Mouse (Mus musculus) bone marrow, adult 2 months (tissue): Measurements from ENCODE around the gene She.

Source experiments
- CTCF ChIP-seq: fragments of 200-500 bp; IDR thresholded peaks from 2 replicates; pipeline ENCODE4 v1.5.1; 2011; ENCODE audit warnings: low read length, control low read depth; ENCODE audit not compliant: control insufficient read depth, insufficient read depth
- POLR2A ChIP-seq: fragments of 200-500 bp; IDR thresholded peaks from 2 replicates; pipeline ENCODE4 v1.6.1; 2011; ENCODE audit warnings: low read depth, mild to moderate bottlenecking, control low read depth, low read length, borderline replicate concordance; ENCODE audit not compliant: control insufficient read depth

GRCm38 (mm10) chr3:89898870-89899510 lies 67.8 kb downstream of the She start:
- TF ChIP-seq POLR2A (no peak), CTCF (no peak)
